8 mouse cellular contexts compared by ENCODE assay signal in genomic region chr9:54699345-54700173, GRCm38 (mm10). TPM values are rescaled to one million over a fixed set of nuclear protein-coding genes. Genes with fewer than 3 reads are reported as not detected.
DNase-seq lines count a peak whose midpoint lies in the region; ATAC-seq and TF ChIP-seq lines count a peak whose summit lies in the region.

No protein-coding gene starts in this region.

- WGBS in hindbrain, embryonic 15.5 days = under 1% methylated on average over 92 of the region's 92 CpGs

- DNase-seq in cerebellum, postnatal 4 days (ENCODE audit: low spot score in 2 of 2) = peak; percentile 45 to 79
- peak; percentile 90 for DNase-seq in gastrocnemius, adult 2 months
- DNase-seq in left cerebral cortex, adult 18-20 months (ENCODE audit: low spot score in 2 of 2) = peak; percentile 74 to 81
- DNase-seq in lung, postnatal 36 days = peak; percentile 82
- peak; percentile 65 for DNase-seq in retina, postnatal 7 days (ENCODE audit: low read depth, low spot score)
- peak; percentile 73 to 78 for DNase-seq in urinary bladder, adult 18-20 months (ENCODE audit: low spot score in 2 of 2)

- peaks cover 14% of the 10 kb centered on the region for H3K27me3 ChIP-seq in hindbrain, embryonic 15.5 days

- H3K4me3 ChIP-seq in gastrocnemius, adult 2 months = peak overlapping the region; percentile 91
- H3K4me3 ChIP-seq in hindbrain, embryonic 15.5 days = peak overlapping the region; percentile 72

- H3K4me1 ChIP-seq in hindbrain, embryonic 15.5 days (replicated peaks) = peaks cover 17% of the 10 kb centered on the region

- H3K9ac ChIP-seq in hindbrain, embryonic 15.5 days = peak overlapping the region; percentile 82

- intact Hi-C loops in gastrocnemius, adult 2 months (cut with DNase I) = no loop called here

- peak overlapping the region; percentile 90 for H3K27ac ChIP-seq in gastrocnemius, adult 2 months
- peak overlapping the region; percentile 31 for H3K27ac ChIP-seq in hindbrain, embryonic 15.5 days (replicated peaks)

- H3K36me3 ChIP-seq in hindbrain, embryonic 15.5 days = no peaks in the 10 kb centered on the region

- no peak for TF ChIP-seq CTCF in gastrocnemius, adult 2 months (IDR thresholded peaks at IDR 0.05)

- H3K4me2 ChIP-seq in hindbrain, embryonic 15.5 days = peak overlapping the region; percentile 95

- no peaks in the 10 kb centered on the region for H3K9me3 ChIP-seq in hindbrain, embryonic 15.5 days

- ATAC-seq in activated CD4-positive, CD25-positive, alpha-beta regulatory T cell, adult 4 months = peak; percentile 80
- peak; percentile 76 for ATAC-seq in hindbrain, embryonic 15.5 days (ENCODE audit: low FRiP score, low read depth)

RNA-seq across cellular contexts. Expression of gene Dnaja4, which starts 0.9 kb away (rescaled TPM):
- polyA plus RNA-seq in activated CD4-positive, CD25-positive, alpha-beta regulatory T cell, adult 4 months (2017; shearing (Covaris generic)) = 1 to 10 TPM; 3.3 to 3.9 TPM
- total RNA-seq in gastrocnemius, adult 2 months (2021) = 10 to 100 TPM; 43.5 to 87.0 TPM
- 7.5 and 7.6 TPM in 2 replicates for polyA plus RNA-seq in hindbrain, embryonic 15.5 days (2015; fragmentation: Nextera tagmentation; extraction: Ambion mirVana)
- 10 to 100 TPM; 49.6 to 51.2 TPM for total RNA-seq in left cerebral cortex, adult 18-20 months (2021)

RNA-seq across cellular contexts. Expression of gene Wdr61, which starts 34.8 kb away (rescaled TPM):
- 100 to 1,000 TPM; 123 to 134 TPM for polyA plus RNA-seq in activated CD4-positive, CD25-positive, alpha-beta regulatory T cell, adult 4 months (2017; shearing (Covaris generic))
- total RNA-seq in gastrocnemius, adult 2 months (2021) = 10 to 100 TPM; 17.9 to 20.8 TPM
- polyA plus RNA-seq in hindbrain, embryonic 15.5 days (2015; fragmentation: Nextera tagmentation; extraction: Ambion mirVana) = 88.8 and 94.1 TPM in 2 replicates
- 10 to 100 TPM; 58.9 to 60.0 TPM for total RNA-seq in left cerebral cortex, adult 18-20 months (2021)

RNA-seq across cellular contexts. Expression of gene Acsbg1, which starts 37.9 kb away (rescaled TPM):
- 10 to 100 TPM; 52.6 to 55.5 TPM for polyA plus RNA-seq in activated CD4-positive, CD25-positive, alpha-beta regulatory T cell, adult 4 months (2017; shearing (Covaris generic))
- total RNA-seq in gastrocnemius, adult 2 months (2021) = under 1 TPM; 0.15 to 0.28 TPM
- polyA plus RNA-seq in hindbrain, embryonic 15.5 days (2015; fragmentation: Nextera tagmentation; extraction: Ambion mirVana) = 35.3 and 35.7 TPM in 2 replicates
- total RNA-seq in left cerebral cortex, adult 18-20 months (2021) = 100 to 1,000 TPM; 109 to 126 TPM

Comparison
In these comparisons a context has a peak if more than half of its experiments do, and no peak if none do; other contexts are left out.
1. Peak in every context shown above with its lines: DNase-seq, ATAC-seq, H3K4me3 ChIP-seq and H3K27ac ChIP-seq.
2. RNA of gene Acsbg1, which starts 37.9 kb away (total RNA-seq): 109 to 126 TPM in left cerebral cortex, adult 18-20 months; 0.15 to 0.28 TPM in gastrocnemius, adult 2 months; every median in the first group is over 10 times any median in the second.